Mouse (Mus musculus): ENCODE data around the gene Armc2. TPM values are rescaled to one million over a fixed set of nuclear protein-coding genes. Genes with fewer than 3 reads are reported as not detected.

Armc2 gene
- total and polyA plus RNA-seq, 3 experiments = 0.08 to 0.13 TPM; not detected in 1

- TF ChIP-seq RAD21 (IDR thresholded peaks at IDR 0.05; ENCODE audit: low read depth, low read length) (no peak), GATA1 (IDR thresholded peaks at IDR 0.05; ENCODE audit: low read depth, low read length) (no peak), CHD1 (IDR thresholded peaks at IDR 0.05; ENCODE audit: low read depth, low read length) (no peak), TCF12 (IDR thresholded peaks at IDR 0.05; ENCODE audit: low read depth, low read length) (no peak), UBTF (IDR thresholded peaks at IDR 0.05; ENCODE audit: borderline replicate concordance, insufficient read depth, low read depth, low read length) (no peak), ETS1 (IDR thresholded peaks at IDR 0.05; ENCODE audit: low read depth, low read length) (no peak), MEF2A (IDR thresholded peaks at IDR 0.05; ENCODE audit: extremely low read depth, insufficient replicate concordance, low read depth, low read length, poor library complexity, severe bottlenecking) (no peak), GABPA (IDR thresholded peaks at IDR 0.05; ENCODE audit: low read depth, low read length) (no peak), HCFC1 (IDR thresholded peaks at IDR 0.05; ENCODE audit: low read depth, low read length) (no peak), NELFE (IDR thresholded peaks at IDR 0.05; ENCODE audit: low read depth, low read length) (no peak), USF2 (IDR thresholded peaks at IDR 0.05; ENCODE audit: borderline replicate concordance in 1 of 2, insufficient read depth in 1 of 2, low read depth in 1 of 2, low read length in 2 of 2) (no peak), MYB (IDR thresholded peaks at IDR 0.05; ENCODE audit: low read depth, low read length) (no peak), POLR2AphosphoS5 (IDR thresholded peaks at IDR 0.05; ENCODE audit: borderline replicate concordance, low read depth, low read length) (no peak), TBP (IDR thresholded peaks at IDR 0.05; ENCODE audit: low read depth, low read length) (no peak), SIN3A (IDR thresholded peaks at IDR 0.05; ENCODE audit: low read length) (no peak)
- peaks cover 8% of the 10 kb centered on the region in 2 experiments for H3K36me3 ChIP-seq (ENCODE audit: control insufficient read depth in 1 of 2, insufficient read depth in 2 of 2, low read length in 2 of 2)
- H3K4me1 ChIP-seq (ENCODE audit: control insufficient read depth in 1 of 2, insufficient read depth in 2 of 2, low read length in 2 of 2) = peaks cover 0 to 1% of the 10 kb centered on the region in 2 experiments; a peak in 3 of 4 replicates
- no peak overlapping the region for H3K27ac ChIP-seq (ENCODE audit: control insufficient read depth, low read depth, low read length)
- no peaks in the 10 kb centered on the region for H3K27me3 ChIP-seq (ENCODE audit: control insufficient read depth in 1 of 2, insufficient read depth in 2 of 2, low read length in 2 of 2)
- DNase-seq (ENCODE audit: low read depth, low spot score) = no peak
- H3K9ac ChIP-seq (ENCODE audit: control insufficient read depth, low read depth, low read length, poor library complexity, severe bottlenecking) = no peak overlapping the region
- no peaks in the 10 kb centered on the region for H3K9me3 ChIP-seq (replicated peaks; ENCODE audit: insufficient read depth, low read length)
- no peak overlapping the region for H3K4me3 ChIP-seq (ENCODE audit: control insufficient read depth in 1 of 2, insufficient read depth in 1 of 2, low read depth in 2 of 2, low read length in 2 of 2)
- H3K79me2 ChIP-seq (ENCODE audit: control insufficient read depth, insufficient read depth, low read length, poor library complexity) = no peaks in the 10 kb centered on the region
Measured at GRCm38 (mm10) chr10:41901864-41902263, 116.4 kb downstream of the Armc2 start.

DNA sequence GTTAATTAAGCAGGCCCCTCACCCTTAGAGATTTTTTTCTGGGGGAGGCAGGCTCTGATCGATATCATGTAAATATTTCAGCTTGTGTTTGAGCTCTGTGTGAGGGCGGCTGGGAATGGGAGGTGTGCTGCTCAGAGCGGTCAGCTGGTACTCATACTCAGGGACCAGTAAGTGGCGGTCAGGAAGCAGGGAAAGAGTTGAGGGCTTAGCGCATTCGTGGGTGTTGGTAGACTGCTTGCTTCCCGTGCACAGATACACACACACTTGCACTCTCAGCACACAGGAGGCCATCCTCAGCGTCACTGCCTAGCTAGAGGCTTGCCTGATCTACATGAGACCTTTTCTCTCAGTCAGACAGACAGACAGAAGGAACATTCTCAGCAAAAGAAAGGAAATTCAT is 116.8 kb downstream of the Armc2 start:
- Histone ChIP-seq H3K27me3 (ENCODE audit: control insufficient read depth in 1 of 2, insufficient read depth in 2 of 2, low read length in 2 of 2) (no peaks in the 10 kb centered on the region), H3K9me3 (replicated peaks; ENCODE audit: insufficient read depth, low read length) (no peaks in the 10 kb centered on the region), H3K79me2 (ENCODE audit: control insufficient read depth, insufficient read depth, low read length, poor library complexity) (no peaks in the 10 kb centered on the region), H3K4me3 (ENCODE audit: control insufficient read depth in 1 of 2, insufficient read depth in 1 of 2, low read depth in 2 of 2, low read length in 2 of 2) (no peak overlapping the region), H3K36me3 (ENCODE audit: control insufficient read depth in 1 of 2, insufficient read depth in 2 of 2, low read length in 2 of 2) (peaks cover 8 to 12% of the 10 kb centered on the region in 2 experiments), H3K27ac (ENCODE audit: control insufficient read depth, low read depth, low read length) (no peak overlapping the region), H3K4me1 (ENCODE audit: control insufficient read depth in 1 of 2, insufficient read depth in 2 of 2, low read length in 2 of 2) (peaks cover 0 to 5% of the 10 kb centered on the region in 2 experiments; a peak in 3 of 4 replicates), H3K9ac (ENCODE audit: control insufficient read depth, low read depth, low read length, poor library complexity, severe bottlenecking) (no peak overlapping the region)
- no peak for DNase-seq (ENCODE audit: low read depth, low spot score)
- TF ChIP-seq MYB (IDR thresholded peaks at IDR 0.05; ENCODE audit: low read depth, low read length) = no peak
- TF ChIP-seq KAT2A (conservative IDR thresholded peaks at IDR 0.05; ENCODE audit: low read depth, low read length) = no peak
- no peak for TF ChIP-seq RAD21 (IDR thresholded peaks at IDR 0.05; ENCODE audit: low read depth, low read length)
- no peak for TF ChIP-seq ETS1 (IDR thresholded peaks at IDR 0.05; ENCODE audit: low read depth, low read length)
- TF ChIP-seq SIN3A (IDR thresholded peaks at IDR 0.05; ENCODE audit: low read length) = no peak
- TF ChIP-seq EP300 (IDR thresholded peaks at IDR 0.05; ENCODE audit: low read depth in 1 of 2, low read length in 2 of 2) = no peak
- no peak for TF ChIP-seq USF1 (IDR thresholded peaks at IDR 0.05; ENCODE audit: low read depth, low read length)
- no peak for TF ChIP-seq POLR2AphosphoS2 (IDR thresholded peaks at IDR 0.05; ENCODE audit: low read length)
- no peak for TF ChIP-seq NELFE (IDR thresholded peaks at IDR 0.05; ENCODE audit: low read depth, low read length)
- TF ChIP-seq UBTF (IDR thresholded peaks at IDR 0.05; ENCODE audit: borderline replicate concordance, insufficient read depth, low read depth, low read length) = no peak
- no peak for TF ChIP-seq CHD2 (IDR thresholded peaks at IDR 0.05; ENCODE audit: low read length)
- TF ChIP-seq MXI1 (IDR thresholded peaks at IDR 0.05; ENCODE audit: low read depth, low read length) = no peak
- TF ChIP-seq NRF1 (IDR thresholded peaks at IDR 0.05; ENCODE audit: insufficient read depth, low read depth, low read length, poor library complexity, severe bottlenecking) = no peak
- TF ChIP-seq RCOR1 (IDR thresholded peaks at IDR 0.05; ENCODE audit: low read depth, low read length) = no peak
- no peak for TF ChIP-seq CHD1 (IDR thresholded peaks at IDR 0.05; ENCODE audit: low read depth, low read length)
- no peak for TF ChIP-seq BHLHE40 (IDR thresholded peaks at IDR 0.05; ENCODE audit: borderline replicate concordance, low read depth, low read length)
- no peak for TF ChIP-seq HCFC1 (IDR thresholded peaks at IDR 0.05; ENCODE audit: low read depth, low read length)
- TF ChIP-seq TAL1 (IDR thresholded peaks at IDR 0.05; ENCODE audit: low read length) = no peak
- TF ChIP-seq TBP (IDR thresholded peaks at IDR 0.05; ENCODE audit: low read depth, low read length) = no peak
- no peak for TF ChIP-seq MAFK (IDR thresholded peaks at IDR 0.05; ENCODE audit: borderline replicate concordance, low read depth, low read length)

Data from MEL (cell line).